Mouse (Mus musculus) liver, adult 2 months (tissue): Measurements from ENCODE around the gene Yaf2. TPM values are rescaled to one million over a fixed set of nuclear protein-coding genes. Genes with fewer than 3 reads are reported as not detected.
A peak's percentile ranks its signal among the peaks of the same experiment; 100 is the strongest.

ENCODE experiments used
- DNase-seq: peaks from one replicate; pipeline ENCODE4 v3.0.0-alpha.2; 2011; ENCODE audit warnings: low read depth, low spot score; ENCODE audit errors: extremely low read depth
- H3K27ac ChIP-seq: fragments of 200-500 bp; replicated peaks from 2 replicates; pipeline ENCODE4 v1.5.1; 2012; ENCODE audit warnings: low read depth, mild to moderate bottlenecking, control low read depth, inconsistent platforms, low read length; ENCODE audit not compliant: insufficient read depth
- H3K27me3 ChIP-seq: fragments of 200-500 bp; 2 replicates; pipeline ENCODE4 v1.6.1; 2012; ENCODE audit warnings: mild to moderate bottlenecking, moderate library complexity, low read length, inconsistent platforms; ENCODE audit not compliant: control insufficient read depth, insufficient read depth
- H3K36me3 ChIP-seq: fragments of 200-500 bp; 2 replicates; pipeline ENCODE4 v1.6.1; 2012; ENCODE audit warnings: low read length, inconsistent platforms; ENCODE audit not compliant: control insufficient read depth, insufficient read depth
- H3K4me1 ChIP-seq: fragments of 200-500 bp; 2 replicates; pipeline ENCODE4 v1.6.1; 2011; ENCODE audit warnings: low read length; ENCODE audit not compliant: control insufficient read depth, insufficient read depth
- H3K4me3 ChIP-seq: fragments of 200-500 bp; 2 replicates; pipeline ENCODE4 v1.5.1; 2011; ENCODE audit warnings: low read depth, mild to moderate bottlenecking, control low read depth, low read length, moderate library complexity; ENCODE audit not compliant: insufficient read depth
- H3K79me2 ChIP-seq: fragments of 200-500 bp; 2 replicates; pipeline ENCODE4 v1.6.1; 2012; ENCODE audit warnings: inconsistent platforms, mild to moderate bottlenecking, low read length, moderate library complexity; ENCODE audit not compliant: control insufficient read depth, insufficient read depth
- H3K9ac ChIP-seq: fragments of 200-500 bp; 2 replicates; pipeline ENCODE4 v1.6.1; 2012; ENCODE audit warnings: low read depth, mild to moderate bottlenecking, control low read depth, inconsistent platforms, low read length
- CTCF ChIP-seq: fragments of 200-500 bp; IDR thresholded peaks from 2 replicates; pipeline ENCODE4 v1.5.1; 2011; ENCODE audit warnings: low read depth, low read length, control low read depth
- POLR2A ChIP-seq: fragments of 200-500 bp; IDR thresholded peaks from 2 replicates; pipeline ENCODE4 v1.6.1; 2011; ENCODE audit warnings: low read length, control low read depth; ENCODE audit not compliant: insufficient read depth; ENCODE audit errors: extremely low read depth
- WGBS: fragments of 180-500 bp; shearing (Covaris S2); methylation state at CpG from one replicate; pipeline ENCODE4 v1.1.7; 2018; 5-methylcytosine and 5-hydroxymethylcytosine counted together
- polyA plus RNA-seq: library from polyadenylated mRNA; depleted of rRNA; stranded (reverse); fragments of >200 nt; gene quantifications from 2 replicates; pipeline ENCODE4 v1.2.3, GENCODE M21; 2012
- total RNA-seq: library from RNA; depleted of rRNA; stranded (reverse); fragments of >200 nt; gene quantifications from 2 replicates; pipeline ENCODE4 v1.2.3, GENCODE M21; 2014

Yaf2 gene
- total and polyA plus RNA-seq, 2 experiments, result 14.2 to 14.8 TPM

- DNase-seq, result no peak
- Histone ChIP-seq H3K4me1 (no peaks in the 10 kb centered on the region), H3K36me3 (no peaks in the 10 kb centered on the region), H3K4me3 (no peak overlapping the region), H3K79me2 (no peaks in the 10 kb centered on the region), H3K27ac (no peak overlapping the region), H3K9ac (no peak overlapping the region), H3K27me3 (no peaks in the 10 kb centered on the region)
- TF ChIP-seq CTCF, result no peak
- TF ChIP-seq POLR2A, result no peak
- WGBS, result 74% methylated on average over 9 of the region's 9 CpGs
Measured at GRCm38 (mm10) chr15:93368558-93368957, 31.8 kb upstream of the Yaf2 start.

GRCm38 (mm10) chr15:93365561-93365960 is 28.8 kb upstream of the Yaf2 start:
- H3K79me2 ChIP-seq, result no peaks in the 10 kb centered on the region
- no peak for TF ChIP-seq CTCF
- TF ChIP-seq POLR2A, result no peak
- no peaks in the 10 kb centered on the region for H3K36me3 ChIP-seq
- no peaks in the 10 kb centered on the region for H3K27me3 ChIP-seq
- 95% methylated on average over 6 of the region's 6 CpGs for WGBS
- H3K4me1 ChIP-seq, result no peaks in the 10 kb centered on the region
- H3K9ac ChIP-seq, result no peak overlapping the region
- DNase-seq, result no peak
- no peak overlapping the region for H3K4me3 ChIP-seq
- H3K27ac ChIP-seq, result no peak overlapping the region

GRCm38 (mm10) chr15:93358346-93359095 is 21.8 kb upstream of the Yaf2 start:
- no peak for DNase-seq
- Histone ChIP-seq H3K9ac (no peak overlapping the region), H3K4me1 (no peaks in the 10 kb centered on the region), H3K4me3 (no peak overlapping the region), H3K36me3 (no peaks in the 10 kb centered on the region), H3K27ac (no peak overlapping the region), H3K79me2 (no peaks in the 10 kb centered on the region), H3K27me3 (no peaks in the 10 kb centered on the region)
- WGBS, result 92% methylated on average over 19 of the region's 19 CpGs
- TF ChIP-seq POLR2A, result no peak
- TF ChIP-seq CTCF, result no peak

GRCm38 (mm10) chr15:93340630-93341379 is 4.1 kb upstream of the Yaf2 start:
- DNase-seq, result no peak
- no peaks in the 10 kb centered on the region for H3K4me1 ChIP-seq
- no peaks in the 10 kb centered on the region for H3K36me3 ChIP-seq
- H3K4me3 ChIP-seq, result no peak overlapping the region
- H3K9ac ChIP-seq, result no peak overlapping the region
- H3K27ac ChIP-seq, result no peak overlapping the region
- WGBS, result 80% methylated on average over 10 of the region's 10 CpGs
- TF ChIP-seq CTCF (no peak), POLR2A (no peak)
- H3K79me2 ChIP-seq, result 0 out of 2 replicates have a peak, but pooled peaks cover 3% of the 10 kb centered on the region
- H3K27me3 ChIP-seq, result no peaks in the 10 kb centered on the region

- Histone ChIP-seq H3K4me3 (peak overlapping the region; percentile 82), H3K27me3 (no peaks in the 10 kb centered on the region), H3K79me2 (peaks cover 14% of the 10 kb centered on the region), H3K9ac (peak overlapping the region; percentile 78), H3K27ac (peak overlapping the region; percentile 55; the same call in 1 of the 2 replicates), H3K4me1 (no peaks in the 10 kb centered on the region), H3K36me3 (no peaks in the 10 kb centered on the region)
- DNase-seq, result no peak
- 2% methylated on average over 48 of the region's 52 CpGs for WGBS
- TF ChIP-seq POLR2A, result no peak
- no peak for TF ChIP-seq CTCF
Measured at GRCm38 (mm10) chr15:93336658-93336924, 144 bp downstream of the Yaf2 start.
